In the genomic region with DNA sequence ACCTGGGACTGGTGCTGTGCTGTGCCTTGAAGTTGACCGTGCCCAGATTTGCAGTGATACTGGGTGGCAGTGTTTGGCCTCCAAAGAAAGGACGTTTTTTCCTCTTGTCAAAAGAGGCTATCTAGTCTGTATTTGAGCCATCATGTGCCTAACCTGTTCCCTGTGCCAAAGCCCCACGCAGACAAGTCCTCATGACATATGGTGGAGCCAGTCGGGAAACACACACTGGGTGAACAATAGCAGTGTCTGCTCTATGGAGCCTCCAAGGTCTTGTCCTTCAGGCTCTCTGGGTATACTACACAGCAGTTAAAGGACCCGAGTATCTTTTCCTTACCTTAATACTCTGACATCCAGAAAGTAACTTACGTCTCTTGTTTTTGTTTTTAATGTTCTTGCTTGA, we compare ENCODE assay signal across 15 mouse cellular contexts. TPM values are rescaled to one million over a fixed set of nuclear protein-coding genes. Genes with fewer than 3 reads are reported as not detected.
DNase-seq lines count a peak whose midpoint lies in the region; ATAC-seq lines count a peak whose summit lies in the region.
"Had no signal": no experiment of that assay in that cellular context is flagged by ENCODE, and none has a peak within 500 bp of the region (broad histone marks: within the 10 kb centered on the region; RNA-seq: fewer than 3 reads in every experiment).

No protein-coding gene starts in this region.

- DNase-seq in cerebellum, adult 8-10 months = no peak
- peak; percentile 62 for DNase-seq in heart, adult 11 months
- no peak for DNase-seq in heart, adult 8-10 months (ENCODE audit: low spot score)
- peak; percentile 59 to 63 for DNase-seq in cerebellum, postnatal 14 days
- DNase-seq in frontal cortex, postnatal 25 days (ENCODE audit: low spot score in 2 of 2) = no peak
- DNase-seq in kidney, postnatal 14 days = no peak
- DNase-seq: adrenal gland, postnatal 25 days; embryo, embryonic 11 days; gastrocnemius, postnatal 36 days; heart, adult 18-20 months; heart, postnatal 14 days had no signal

- ATAC-seq in cerebellum, adult (ENCODE audit: insufficient number of reproducible peaks, low FRiP score, low TSS enrichment) = 0 out of 2 replicates have a peak, but pooled peaks have one; percentile 26
- ATAC-seq: forebrain, embryonic 14.5 days; intestine, embryonic 16.5 days had no signal

RNA-seq across cellular contexts. Expression of gene Gm42791, which starts 48.3 kb away (rescaled TPM):
- 1 to 10 TPM; 3.2 to 7.7 (median 7.3) TPM for total RNA-seq in heart, adult 8-10 months (2022)
- total RNA-seq: common myeloid progenitor, adult 5-6 weeks had no signal

Comparison
In these comparisons a context has a peak if more than half of its experiments do, and no peak if none do; other contexts are left out.
1. DNase-seq: peak in heart, adult 11 months (single experiment) and cerebellum, postnatal 14 days (2 of 2); none in cerebellum, adult 8-10 months (single experiment), heart, adult 8-10 months (single experiment), frontal cortex, postnatal 25 days (0 of 2) and kidney, postnatal 14 days (single experiment).